Mouse (Mus musculus) CH12.LX (cell line): ENCODE data around the gene Pak1.

Experiments used
- BHLHE40 ChIP-seq: IDR thresholded peaks from 2 replicates; pipeline ENCODE4 v1.6.1; 2011; ENCODE audit warnings: mild to moderate bottlenecking, low read depth, low read length, improper control_type of control experiment
- CTCF ChIP-seq, 2 experiments: IDR thresholded peaks in 1 of 2; conservative IDR thresholded peaks in 1 of 2; 2 replicates each; pipeline ENCODE4 v1.5.1; 2011 to 2012; ENCODE audit warnings: low read depth in 2 of 2, low read length in 2 of 2, improper control_type of control experiment in 1 of 2, inconsistent platforms in 1 of 2, mild to moderate bottlenecking in 1 of 2, moderate library complexity in 1 of 2
- E2F4 ChIP-seq: IDR thresholded peaks from 2 replicates; pipeline ENCODE4 v1.6.1; 2011; ENCODE audit warnings: low read depth, low read length, improper control_type of control experiment; ENCODE audit not compliant: insufficient replicate concordance
- ELF1 ChIP-seq: IDR thresholded peaks from 2 replicates; pipeline ENCODE4 v1.6.1; 2014; ENCODE audit warnings: low read depth, mild to moderate bottlenecking, inconsistent platforms, low read length, improper control_type of control experiment
- EP300 ChIP-seq: IDR thresholded peaks from 2 replicates; pipeline ENCODE4 v1.6.1; 2011; ENCODE audit warnings: low read length, improper control_type of control experiment
- KAT2A ChIP-seq: IDR thresholded peaks from 2 replicates; pipeline ENCODE4 v1.6.1; 2012; ENCODE audit warnings: low read length, improper control_type of control experiment, inconsistent platforms; ENCODE audit not compliant: insufficient replicate concordance
- MAX ChIP-seq: IDR thresholded peaks from 2 replicates; pipeline ENCODE4 v1.6.1; 2011; ENCODE audit warnings: low read length, improper control_type of control experiment
- NELFE ChIP-seq: IDR thresholded peaks from 2 replicates; pipeline ENCODE4 v1.6.1; 2011; ENCODE audit warnings: low read depth, low read length, improper control_type of control experiment
- POLR2A ChIP-seq: IDR thresholded peaks from 2 replicates; pipeline ENCODE4 v1.6.1; 2011; ENCODE audit warnings: low read depth, mild to moderate bottlenecking, improper control_type of control experiment, low read length
- RCOR1 ChIP-seq: conservative IDR thresholded peaks from 2 replicates; pipeline ENCODE4 v1.6.1; 2012; ENCODE audit warnings: low read depth, mild to moderate bottlenecking, inconsistent platforms, low read length, improper control_type of control experiment
- SIN3A ChIP-seq: IDR thresholded peaks from 2 replicates; pipeline ENCODE4 v1.6.1; 2012; ENCODE audit warnings: low read length, improper control_type of control experiment, inconsistent platforms
- ZMIZ1 ChIP-seq: IDR thresholded peaks from 2 replicates; pipeline ENCODE4 v1.6.1; 2012; ENCODE audit warnings: low read depth, mild to moderate bottlenecking, inconsistent platforms, low read length, improper control_type of control experiment

- TF ChIP-seq POLR2A = no peak
- TF ChIP-seq MAX = no peak
- TF ChIP-seq SIN3A = no peak
- TF ChIP-seq CTCF (conservative IDR thresholded peaks at IDR 0.05 in 1 of 2, IDR thresholded peaks at IDR 0.05 in 1 of 2; ENCODE audit: low read depth in 2 of 2, low read length in 2 of 2) = no peak
- no peak for TF ChIP-seq E2F4
- no peak for TF ChIP-seq EP300
- no peak for TF ChIP-seq ZMIZ1
- no peak for TF ChIP-seq BHLHE40
- no peak for TF ChIP-seq NELFE
- no peak for TF ChIP-seq RCOR1
- no peak for TF ChIP-seq KAT2A
- TF ChIP-seq ELF1 = no peak
These were observed 12.4 kb upstream of the Pak1 start for GRCm38 (mm10) chr7:97775923-97776322.
